Mouse (Mus musculus): ENCODE measurements at regions not wholly inside any gene's neighbourhood (a gene's known extent, or its start where the extent isn't known, plus 50 kb on each side); places are given as distances from the start of the nearest gene placed in this dataset.

DNA sequence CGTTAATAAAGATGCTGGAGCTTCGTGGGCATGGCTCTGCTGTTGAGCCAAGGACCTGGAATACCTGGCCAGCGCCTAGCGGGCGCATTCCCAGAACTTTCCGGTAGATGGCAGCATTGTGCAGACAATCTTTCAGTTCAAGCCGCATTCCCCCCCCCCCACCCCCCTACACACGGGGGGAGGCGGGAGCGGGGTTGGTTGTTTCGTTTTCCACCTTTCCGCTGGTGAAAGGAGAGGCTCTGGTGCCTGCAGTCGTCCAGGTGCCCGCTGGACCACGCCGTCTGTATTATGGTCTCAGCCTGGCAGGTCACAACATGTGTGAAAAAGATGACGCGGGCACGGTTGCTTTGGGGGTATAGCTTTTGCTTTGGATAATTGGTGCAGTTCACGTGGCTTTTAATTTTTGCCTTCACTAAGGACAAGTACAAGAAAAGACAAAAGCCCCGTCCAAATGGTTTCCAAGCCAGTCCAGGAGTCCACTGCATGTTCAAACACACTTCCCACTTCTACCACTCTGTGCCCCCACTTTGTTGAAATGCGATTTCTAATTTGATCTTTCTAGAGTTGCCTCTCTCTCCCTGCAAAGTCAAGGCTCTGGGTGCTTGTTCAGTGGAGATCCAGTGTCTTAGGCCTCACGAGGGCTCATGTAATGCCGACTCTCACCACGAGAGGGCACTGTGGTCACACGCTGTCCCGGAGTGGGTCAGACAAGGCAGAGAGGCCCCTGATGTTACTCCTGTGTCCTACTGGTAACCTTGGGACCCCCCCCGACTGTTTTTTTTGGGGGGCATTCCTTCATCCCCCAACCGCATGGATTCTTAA lies 52.3 kb upstream of the Igfbp7 start:
- TF ChIP-seq POLR2A (IDR thresholded peaks at IDR 0.05; ENCODE audit: low read depth, low read length) (no peak), CTCF (IDR thresholded peaks at IDR 0.05; ENCODE audit: extremely low read depth, insufficient read length, insufficient replicate concordance, low read depth, low read length) (peak; percentile 97)

All from small intestine, adult 2 months (tissue).